Mouse (Mus musculus): Measurements from ENCODE around the gene Rbp2. TPM values are rescaled to one million over a fixed set of nuclear protein-coding genes. Genes with fewer than 3 reads are reported as not detected.
A peak's percentile ranks its signal among the peaks of the same experiment; 100 is the strongest.

Rbp2 gene
- polyA plus RNA-seq, 1 experiment from 2014 or later: 0.67 TPM

GRCm38 (mm10) chr9:98525543-98525924 lies 39.6 kb downstream of the Rbp2 start:
- Histone ChIP-seq H3K36me3 (no peaks in the 10 kb centered on the region), H3K9ac (no peak overlapping the region), H3K4me1 (peaks cover 11% of the 10 kb centered on the region), H3K27ac (no peak overlapping the region), H3K4me3 (no peak overlapping the region), H3K9me3 (replicated peaks) (no peaks in the 10 kb centered on the region), H3K4me2 (replicated peaks) (no peak overlapping the region), H3K27me3 (no peaks in the 10 kb centered on the region)
- 52% methylated on average over 7 of the region's 7 CpGs for WGBS
- ATAC-seq (ENCODE audit: low FRiP score): peak; percentile 55

DNA sequence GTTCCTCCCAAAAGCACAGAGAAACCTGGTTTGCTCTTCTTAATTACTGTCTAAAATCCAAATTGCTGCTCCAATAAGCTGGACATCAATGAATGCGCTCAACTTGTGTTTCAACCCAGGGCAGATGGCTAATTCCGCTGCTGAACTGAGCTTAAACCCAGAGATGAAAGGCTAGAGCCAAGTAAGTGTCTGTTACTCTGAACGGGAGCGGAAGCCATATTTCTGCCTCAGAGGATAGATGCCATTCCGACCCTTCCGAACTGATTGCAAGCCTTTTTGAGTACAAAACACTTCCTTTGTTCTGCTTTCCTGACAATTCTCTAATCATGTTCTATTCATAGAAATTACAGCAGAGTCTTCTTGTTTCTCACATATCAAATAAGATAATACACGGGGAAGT lies 41.3 kb downstream of the Rbp2 start:
- no peak for ATAC-seq (ENCODE audit: low FRiP score)

GRCm38 (mm10) chr9:98529776-98530175 lies 43.9 kb downstream of the Rbp2 start:
- 68% methylated on average over 4 of the region's 4 CpGs for WGBS
- Histone ChIP-seq H3K4me1 (peaks cover 6% of the 10 kb centered on the region), H3K27me3 (no peaks in the 10 kb centered on the region), H3K9me3 (replicated peaks) (no peaks in the 10 kb centered on the region), H3K4me2 (replicated peaks) (no peak overlapping the region), H3K27ac (no peak overlapping the region), H3K9ac (no peak overlapping the region), H3K36me3 (no peaks in the 10 kb centered on the region), H3K4me3 (no peak overlapping the region)
- no peak for ATAC-seq (ENCODE audit: low FRiP score)

More for the DNA sequence above, 41.3 kb downstream of the Rbp2 start:
- Histone ChIP-seq H3K4me2 (replicated peaks) (no peak overlapping the region), H3K9ac (no peak overlapping the region), H3K27ac (no peak overlapping the region), H3K27me3 (no peaks in the 10 kb centered on the region), H3K9me3 (replicated peaks) (no peaks in the 10 kb centered on the region), H3K4me3 (no peak overlapping the region), H3K4me1 (peaks cover 11% of the 10 kb centered on the region), H3K36me3 (no peaks in the 10 kb centered on the region)
- WGBS: 88% methylated on average over 7 of the region's 7 CpGs

DNA sequence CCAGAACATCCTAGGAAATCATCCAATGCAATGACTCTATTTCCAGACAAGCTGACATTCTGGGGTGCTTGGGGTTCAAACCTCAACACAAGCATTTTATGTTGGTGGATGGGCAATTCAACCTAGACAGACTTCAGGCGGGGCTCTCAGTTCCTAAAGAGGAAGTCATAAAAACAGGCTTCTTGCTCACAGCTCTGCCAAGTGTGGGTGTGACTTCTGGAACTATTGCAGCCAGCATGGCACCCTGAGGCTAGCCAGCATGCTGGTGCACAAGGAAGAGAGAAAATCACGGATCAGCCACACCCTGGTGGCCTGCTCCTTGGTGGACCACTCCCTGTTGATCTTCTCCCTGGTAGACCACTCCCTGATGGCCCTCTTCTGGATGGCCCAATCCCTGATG lies 45.1 kb downstream of the Rbp2 start:
- H3K9me3 ChIP-seq (replicated peaks): no peaks in the 10 kb centered on the region
- H3K27me3 ChIP-seq: no peaks in the 10 kb centered on the region
- H3K4me1 ChIP-seq: no peaks in the 10 kb centered on the region
- no peak overlapping the region for H3K4me2 ChIP-seq (replicated peaks)
- WGBS: 74% methylated on average over 2 of the region's 2 CpGs
- H3K36me3 ChIP-seq: no peaks in the 10 kb centered on the region
- no peak overlapping the region for H3K9ac ChIP-seq
- no peak for ATAC-seq (ENCODE audit: low FRiP score)
- no peak overlapping the region for H3K4me3 ChIP-seq
- no peak overlapping the region for H3K27ac ChIP-seq

DNA sequence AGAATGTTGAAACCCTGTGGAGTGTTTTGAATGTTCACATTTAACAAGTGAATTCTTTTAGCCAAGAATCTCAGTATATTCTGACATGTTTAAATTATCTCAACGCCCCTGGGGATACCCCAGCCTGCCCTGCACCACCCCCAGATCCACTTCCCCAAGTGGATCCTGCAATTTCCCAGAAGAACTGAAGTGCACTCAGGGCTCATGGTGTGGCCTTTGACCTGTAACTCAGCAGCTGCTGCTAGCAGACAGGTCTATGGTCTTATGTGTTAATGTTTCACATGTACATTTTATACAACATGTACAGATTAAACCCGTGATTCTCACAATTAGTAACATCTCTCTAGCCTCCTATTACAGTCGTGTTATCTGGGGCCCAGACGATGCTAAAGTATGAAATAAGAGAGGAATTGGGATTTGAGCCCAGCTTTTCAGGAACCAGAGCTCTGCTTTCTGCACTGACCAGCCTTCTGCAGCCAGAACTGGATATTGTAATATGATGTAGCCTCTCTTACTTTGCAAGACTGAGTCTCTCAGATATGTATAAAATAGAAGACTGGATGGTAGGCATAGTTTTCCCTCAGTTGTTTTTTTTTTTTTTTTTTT lies 48.9 kb downstream of the Rbp2 start:
- Histone ChIP-seq H3K4me3 (no peak overlapping the region), H3K27ac (no peak overlapping the region), H3K27me3 (peaks cover 11% of the 10 kb centered on the region; the same call in 1 of the 2 replicates), H3K9me3 (replicated peaks) (no peaks in the 10 kb centered on the region), H3K4me1 (no peaks in the 10 kb centered on the region), H3K9ac (no peak overlapping the region), H3K36me3 (no peaks in the 10 kb centered on the region), H3K4me2 (replicated peaks) (no peak overlapping the region)
- no peak for ATAC-seq (ENCODE audit: low FRiP score)
- WGBS: 90% methylated on average over 4 of the region's 4 CpGs

GRCm38 (mm10) chr9:98535763-98536162 lies 49.8 kb downstream of the Rbp2 start:
- Histone ChIP-seq H3K9ac (no peak overlapping the region), H3K27ac (no peak overlapping the region), H3K4me3 (no peak overlapping the region), H3K27me3 (peaks cover 15% of the 10 kb centered on the region; the same call in 1 of the 2 replicates), H3K4me2 (replicated peaks) (no peak overlapping the region), H3K4me1 (no peaks in the 10 kb centered on the region), H3K9me3 (replicated peaks) (no peaks in the 10 kb centered on the region), H3K36me3 (no peaks in the 10 kb centered on the region)
- no peak for ATAC-seq (ENCODE audit: low FRiP score)

DNA sequence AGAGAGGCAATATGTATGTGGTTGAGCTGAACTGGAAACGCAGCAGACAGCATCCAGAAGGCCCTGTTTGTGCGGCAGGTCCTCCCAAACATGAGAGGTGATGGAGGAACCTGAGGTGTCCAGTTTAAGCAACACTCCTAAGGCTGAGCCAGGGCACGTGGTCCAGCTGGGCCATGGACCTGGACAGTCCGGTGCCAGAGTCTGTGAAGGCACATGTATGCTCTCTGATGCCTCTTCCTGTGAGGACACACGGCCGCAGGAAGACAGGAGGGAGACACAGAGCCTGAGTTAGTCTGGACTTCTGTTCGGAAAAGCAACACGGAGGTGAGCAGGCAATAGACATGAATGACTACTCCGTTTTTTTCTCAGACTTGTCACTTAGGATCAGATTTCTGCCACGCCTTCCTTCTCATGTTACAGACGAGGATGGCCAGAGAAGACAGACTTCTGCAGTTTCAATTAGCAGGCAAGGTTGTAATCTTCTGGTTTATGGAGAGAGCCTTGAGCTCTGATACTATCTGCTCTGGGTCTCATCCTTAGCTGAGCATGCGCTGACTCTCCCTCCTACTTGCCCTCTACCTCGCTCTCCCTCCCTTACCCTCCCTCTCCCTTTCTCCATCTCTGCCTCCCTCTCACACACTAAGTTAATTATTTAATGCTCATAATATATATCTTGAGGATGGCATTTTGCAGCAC lies 52.2 kb downstream of the Rbp2 start:
- Histone ChIP-seq H3K4me2 (replicated peaks) (peak overlapping the region; percentile 30), H3K9ac (no peak overlapping the region), H3K4me3 (no peak overlapping the region), H3K36me3 (no peaks in the 10 kb centered on the region), H3K9me3 (replicated peaks) (no peaks in the 10 kb centered on the region), H3K4me1 (no peaks in the 10 kb centered on the region), H3K27ac (no peak overlapping the region), H3K27me3 (peaks cover 15% of the 10 kb centered on the region; the same call in 1 of the 2 replicates)
- WGBS: 48% methylated on average over 13 of the region's 13 CpGs
- ATAC-seq (ENCODE audit: low FRiP score): peak; percentile 26; the same call in 1 of the 2 replicates

DNA sequence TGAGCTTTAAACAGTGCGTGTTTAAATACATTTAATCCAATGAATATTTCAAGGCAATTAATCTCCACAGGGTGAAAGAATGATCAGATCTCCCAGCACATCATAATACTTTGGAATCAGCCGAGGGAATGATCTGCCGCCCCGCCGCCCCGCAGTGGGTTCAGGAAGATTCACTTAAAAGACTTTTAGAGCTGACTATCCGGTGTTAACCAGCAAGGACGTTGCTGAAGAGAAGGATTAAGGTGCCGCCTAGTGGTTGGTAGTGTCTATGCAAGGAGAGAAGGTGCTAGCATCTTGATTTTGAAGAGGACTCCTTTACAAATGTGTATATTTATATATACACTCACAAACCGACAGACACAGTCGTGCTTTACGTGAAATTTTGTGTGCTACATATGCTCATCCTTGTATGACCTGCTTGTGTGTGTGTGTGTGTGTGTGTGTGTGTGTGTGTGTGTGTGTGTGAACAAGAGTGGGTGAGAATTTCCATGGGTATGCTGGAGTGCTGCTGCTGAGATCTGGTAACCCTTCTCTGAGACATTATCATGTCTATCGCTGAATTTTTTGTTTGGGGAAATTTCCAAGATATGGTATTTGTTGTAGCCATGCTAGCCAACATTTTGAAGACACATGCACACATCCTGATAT lies 52.9 kb downstream of the Rbp2 start:
- H3K4me3 ChIP-seq: no peak overlapping the region
- H3K27ac ChIP-seq: no peak overlapping the region
- no peaks in the 10 kb centered on the region for H3K4me1 ChIP-seq
- peak overlapping the region; percentile 30 for H3K4me2 ChIP-seq (replicated peaks)
- H3K27me3 ChIP-seq: peaks cover 15% of the 10 kb centered on the region; the same call in 1 of the 2 replicates
- peak; percentile 43; the same call in 1 of the 2 replicates for ATAC-seq (ENCODE audit: low FRiP score)
- no peak overlapping the region for H3K9ac ChIP-seq
- H3K9me3 ChIP-seq (replicated peaks): no peaks in the 10 kb centered on the region
- H3K36me3 ChIP-seq: no peaks in the 10 kb centered on the region
- 7% methylated on average over 13 of the region's 13 CpGs for WGBS

DNA sequence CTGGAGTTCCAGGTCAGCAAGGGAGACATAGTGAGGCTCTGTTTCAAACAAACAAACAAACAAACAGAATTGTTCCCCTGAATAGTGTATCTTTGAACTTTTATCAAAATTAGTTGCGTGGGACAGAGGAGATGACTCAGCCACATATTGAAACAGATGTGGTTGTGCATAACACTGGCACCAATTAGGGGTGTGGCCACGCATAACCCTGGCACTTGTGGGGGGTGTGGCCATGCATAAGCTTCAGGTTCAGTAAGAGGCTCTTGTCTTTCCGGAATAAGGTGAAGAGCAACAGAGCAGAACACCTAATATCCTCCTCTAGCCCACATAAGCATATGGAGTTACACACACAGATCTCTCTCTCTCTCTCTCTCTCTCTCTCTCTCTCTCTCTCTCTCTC lies 58.1 kb downstream of the Rbp2 start:
- 82% methylated on average over 3 of the region's 3 CpGs for WGBS
- Histone ChIP-seq H3K9ac (no peak overlapping the region), H3K27me3 (peaks cover 9% of the 10 kb centered on the region; the same call in 1 of the 2 replicates), H3K4me2 (replicated peaks) (no peak overlapping the region), H3K4me3 (no peak overlapping the region), H3K4me1 (no peaks in the 10 kb centered on the region), H3K27ac (no peak overlapping the region), H3K36me3 (no peaks in the 10 kb centered on the region), H3K9me3 (replicated peaks) (no peaks in the 10 kb centered on the region)
- no peak for ATAC-seq (ENCODE audit: low FRiP score)

Other genes with a start within 250 kb of the Rbp2 start
- 2.3 and 2.7 TPM in 2 replicates for gene Nmnat3, start 198.7 kb upstream of the Rbp2 start, polyA plus RNA-seq (2016; fragmentation: Nextera tagmentation; extraction: Ambion mirVana)
- gene Rbp1, start 63.2 kb upstream of the Rbp2 start, polyA plus RNA-seq (2016; fragmentation: Nextera tagmentation; extraction: Ambion mirVana): 53.2 and 57.8 TPM in 2 replicates
- gene Copb2, start 77.6 kb downstream of the Rbp2 start, polyA plus RNA-seq (2016; fragmentation: Nextera tagmentation; extraction: Ambion mirVana): 175 and 187 TPM in 2 replicates
- gene Mrps22, start 115.5 kb downstream of the Rbp2 start, polyA plus RNA-seq (2016; fragmentation: Nextera tagmentation; extraction: Ambion mirVana): 58.5 and 60.7 TPM in 2 replicates